Mouse (Mus musculus) heart, embryonic 16.5 days (tissue): ENCODE data around the gene Acpp. TPM values are rescaled to one million over a fixed set of nuclear protein-coding genes. Genes with fewer than 3 reads are reported as not detected.

Experiments
- ATAC-seq: fragments of 200-750 bp; cut with Nextera tagmentation; replicated peaks from 2 replicates; pipeline ENCODE4 v1.8.0; 2017; ENCODE audit warnings: moderate number of reproducible peaks; ENCODE audit not compliant: insufficient read depth, low FRiP score; ENCODE audit errors: extremely low read depth
- H3K27ac ChIP-seq: fragments of 300-500 bp; sonication (generic); 2 replicates; pipeline ENCODE4 v1.5.1; 2014; ENCODE audit warnings: mild to moderate bottlenecking, low read length, control low read depth, moderate library complexity
- H3K27me3 ChIP-seq: fragments of 300-500 bp; sonication (generic); 2 replicates; pipeline ENCODE4 v1.6.1; 2014; ENCODE audit warnings: low read length, mixed read lengths; ENCODE audit not compliant: control insufficient read depth, insufficient read depth
- H3K36me3 ChIP-seq: fragments of 300-500 bp; sonication (generic); 2 replicates; pipeline ENCODE4 v1.6.1; 2014; ENCODE audit not compliant: control insufficient read depth, insufficient read depth
- H3K4me1 ChIP-seq: fragments of 300-500 bp; sonication (generic); 2 replicates; pipeline ENCODE4 v1.6.1; 2014; ENCODE audit warnings: low read length, mixed read lengths; ENCODE audit not compliant: control insufficient read depth, insufficient read depth
- H3K4me2 ChIP-seq: fragments of 300-500 bp; sonication (generic); 2 replicates; pipeline ENCODE4 v1.6.1; 2014; ENCODE audit warnings: low read depth, mild to moderate bottlenecking, control low read depth, low read length
- H3K4me3 ChIP-seq: fragments of 300-500 bp; sonication (generic); 2 replicates; pipeline ENCODE4 v1.5.1; 2014; ENCODE audit warnings: mild to moderate bottlenecking, control low read depth, low read length
- H3K9ac ChIP-seq: fragments of 300-500 bp; sonication (generic); 2 replicates; pipeline ENCODE4 v1.6.1; 2014; ENCODE audit warnings: low read length, control low read depth
- H3K9me3 ChIP-seq: fragments of 300-500 bp; sonication (generic); replicated peaks from 2 replicates; pipeline ENCODE4 v1.6.1; 2016; ENCODE audit warnings: low read length; ENCODE audit not compliant: control insufficient read depth
- WGBS: fragments of 180-500 bp; shearing (Covaris S2); extraction: QIAGEN DNeasy Blood & Tissue Kit; methylation state at CpG from one replicate; pipeline ENCODE4 v1.1.7; 2014; 5-methylcytosine and 5-hydroxymethylcytosine counted together
- polyA plus RNA-seq: library from polyadenylated mRNA; unstranded; fragments of >200 nt; fragmentation: Nextera tagmentation; extraction: Ambion mirVana; gene quantifications from 2 replicates; pipeline ENCODE4 v1.2.1, GENCODE M21; 2015

Gene Acpp
- polyA plus RNA-seq, 1 experiment from 2014 or later = 0.85 TPM

- ATAC-seq = no peak
- no peak overlapping the region for H3K4me2 ChIP-seq
- no peaks in the 10 kb centered on the region for H3K9me3 ChIP-seq
- H3K27me3 ChIP-seq = no peaks in the 10 kb centered on the region
- H3K27ac ChIP-seq = no peak overlapping the region
- H3K9ac ChIP-seq = no peak overlapping the region
- H3K4me1 ChIP-seq = peaks cover 17% of the 10 kb centered on the region
- 81% methylated on average over 2 of the region's 2 CpGs for WGBS
- H3K4me3 ChIP-seq = no peak overlapping the region
- H3K36me3 ChIP-seq = no peaks in the 10 kb centered on the region
Measured at GRCm38 (mm10) chr9:104264567-104264966, 73.0 kb downstream of the Acpp start.

- Histone ChIP-seq H3K4me2 (peak within 1 kb of the TSS; percentile 82), H3K9ac (peak within 1 kb of the TSS; percentile 94), H3K4me3 (peak within 1 kb of the TSS; percentile 95), H3K36me3 (no peaks in the 10 kb centered on the region), H3K27me3 (no peaks in the 10 kb centered on the region), H3K9me3 (no peaks in the 10 kb centered on the region), H3K27ac (peak within 1 kb of the TSS; percentile 93), H3K4me1 (peaks cover 17% of the 10 kb centered on the region)
- WGBS = 0% methylated on average over 60 of the region's 60 CpGs
- peak; percentile 97 for ATAC-seq
Measured at GRCm38 (mm10) chr9:104262823-104263352, 74.7 kb downstream of the Acpp start, which contains the start of gene Dnajc13. Dnajc13 (minus strand) TSS chr9:104262930.

- no peaks in the 10 kb centered on the region for H3K9me3 ChIP-seq
- H3K4me3 ChIP-seq = peak overlapping the region; percentile 95
- under 1% methylated on average over 39 of the region's 46 CpGs for WGBS
- H3K36me3 ChIP-seq = no peaks in the 10 kb centered on the region
- H3K27ac ChIP-seq = peak overlapping the region; percentile 93
- H3K9ac ChIP-seq = peak overlapping the region; percentile 94
- H3K4me1 ChIP-seq = peaks cover 17% of the 10 kb centered on the region
- no peaks in the 10 kb centered on the region for H3K27me3 ChIP-seq
- peak; percentile 62 for ATAC-seq
- peak overlapping the region; percentile 79 for H3K4me2 ChIP-seq
Measured at GRCm38 (mm10) chr9:104262016-104262762, 75.4 kb downstream of the Acpp start.

GRCm38 (mm10) chr9:104260306-104260705 is 77.2 kb downstream of the Acpp start:
- H3K4me2 ChIP-seq = no peak overlapping the region
- H3K27me3 ChIP-seq = no peaks in the 10 kb centered on the region
- ATAC-seq = no peak
- no peaks in the 10 kb centered on the region for H3K9me3 ChIP-seq
- WGBS = 64% methylated on average over 4 of the region's 4 CpGs
- no peak overlapping the region for H3K4me3 ChIP-seq
- no peak overlapping the region for H3K9ac ChIP-seq
- no peaks in the 10 kb centered on the region for H3K36me3 ChIP-seq
- no peak overlapping the region for H3K27ac ChIP-seq
- peaks cover 17% of the 10 kb centered on the region for H3K4me1 ChIP-seq

GRCm38 (mm10) chr9:104256085-104256484 is 81.5 kb downstream of the Acpp start:
- Histone ChIP-seq H3K9ac (no peak overlapping the region), H3K9me3 (no peaks in the 10 kb centered on the region), H3K27me3 (no peaks in the 10 kb centered on the region), H3K4me3 (no peak overlapping the region), H3K27ac (no peak overlapping the region), H3K4me1 (peaks cover 25% of the 10 kb centered on the region), H3K36me3 (no peaks in the 10 kb centered on the region), H3K4me2 (no peak overlapping the region)
- ATAC-seq = no peak
- 54% methylated on average over 2 of the region's 2 CpGs for whole genome bisulfite sequencing

GRCm38 (mm10) chr9:104254408-104255180 is 83.0 kb downstream of the Acpp start:
- no peaks in the 10 kb centered on the region for H3K9me3 ChIP-seq
- H3K36me3 ChIP-seq = no peaks in the 10 kb centered on the region
- 0 out of 2 replicates have a peak overlapping the region, but pooled peaks have one; percentile 5 for H3K9ac ChIP-seq
- ATAC-seq = peak; percentile 37; the same call in 1 of the 2 replicates
- 44% methylated on average over 9 of the region's 9 CpGs for WGBS
- H3K27me3 ChIP-seq = no peaks in the 10 kb centered on the region
- H3K4me3 ChIP-seq = no peak overlapping the region
- no peak overlapping the region for H3K27ac ChIP-seq
- H3K4me1 ChIP-seq = peaks cover 18% of the 10 kb centered on the region
- no peak overlapping the region for H3K4me2 ChIP-seq

- Histone ChIP-seq H3K4me1 (peaks cover 18% of the 10 kb centered on the region), H3K9me3 (no peaks in the 10 kb centered on the region), H3K9ac (no peak overlapping the region), H3K27me3 (no peaks in the 10 kb centered on the region), H3K27ac (no peak overlapping the region), H3K4me3 (no peak overlapping the region), H3K36me3 (no peaks in the 10 kb centered on the region), H3K4me2 (no peak overlapping the region)
- no peak for ATAC-seq
- 90% methylated on average over 3 of the region's 3 CpGs for WGBS
Measured at GRCm38 (mm10) chr9:104252637-104253036, 84.9 kb downstream of the Acpp start.

GRCm38 (mm10) chr9:104251687-104252086 is 85.9 kb downstream of the Acpp start:
- Histone ChIP-seq H3K27me3 (no peaks in the 10 kb centered on the region), H3K4me2 (no peak overlapping the region), H3K9me3 (no peaks in the 10 kb centered on the region), H3K4me1 (peaks cover 18% of the 10 kb centered on the region), H3K36me3 (no peaks in the 10 kb centered on the region), H3K9ac (no peak overlapping the region), H3K27ac (no peak overlapping the region), H3K4me3 (no peak overlapping the region)
- no peak for ATAC-seq
- 89% methylated on average over 4 of the region's 4 CpGs for WGBS

GRCm38 (mm10) chr9:104251111-104251510 is 86.4 kb downstream of the Acpp start:
- no peak overlapping the region for H3K9ac ChIP-seq
- H3K9me3 ChIP-seq = no peaks in the 10 kb centered on the region
- H3K4me2 ChIP-seq = no peak overlapping the region
- no peaks in the 10 kb centered on the region for H3K27me3 ChIP-seq
- no peaks in the 10 kb centered on the region for H3K36me3 ChIP-seq
- no peak overlapping the region for H3K4me3 ChIP-seq
- peaks cover 18% of the 10 kb centered on the region for H3K4me1 ChIP-seq
- H3K27ac ChIP-seq = no peak overlapping the region
- WGBS = 78% methylated on average over 8 of the region's 8 CpGs
- ATAC-seq = no peak
